Mouse (Mus musculus) telencephalon, adult 2 months (tissue): ENCODE results near the gene Trim40.
A peak's percentile ranks its signal among the peaks of the same experiment; 100 is the strongest.

Source experiments
- DNase-seq: peaks from one replicate; pipeline ENCODE4 v3.0.0-alpha.2; 2011; ENCODE audit warnings: low read depth, low spot score

Gene Trim40

GRCm38 (mm10) chr17:36840961-36841445 is 48.9 kb downstream of the Trim40 start:
- DNase-seq: no peak

DNA sequence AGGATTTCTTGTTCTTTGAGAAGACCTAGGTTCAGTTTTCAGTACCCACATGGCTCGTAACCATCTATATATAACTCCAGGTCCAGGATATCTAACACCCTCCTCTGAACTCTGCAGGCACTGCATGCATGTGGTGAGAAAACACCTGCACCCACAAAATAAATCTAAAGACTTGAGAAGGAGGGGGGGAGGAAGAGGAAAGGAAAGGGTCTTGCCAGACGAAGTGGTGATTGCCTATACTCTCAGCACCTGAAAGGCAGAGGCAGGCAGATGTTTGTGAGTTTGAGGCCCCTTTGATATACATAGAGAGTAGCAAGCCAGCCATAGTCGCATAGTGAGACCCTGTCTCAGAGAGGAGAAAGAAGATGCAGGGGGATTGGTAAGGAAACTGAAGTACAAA is 50.0 kb downstream of the Trim40 start:
- no peak for DNase-seq

DNA sequence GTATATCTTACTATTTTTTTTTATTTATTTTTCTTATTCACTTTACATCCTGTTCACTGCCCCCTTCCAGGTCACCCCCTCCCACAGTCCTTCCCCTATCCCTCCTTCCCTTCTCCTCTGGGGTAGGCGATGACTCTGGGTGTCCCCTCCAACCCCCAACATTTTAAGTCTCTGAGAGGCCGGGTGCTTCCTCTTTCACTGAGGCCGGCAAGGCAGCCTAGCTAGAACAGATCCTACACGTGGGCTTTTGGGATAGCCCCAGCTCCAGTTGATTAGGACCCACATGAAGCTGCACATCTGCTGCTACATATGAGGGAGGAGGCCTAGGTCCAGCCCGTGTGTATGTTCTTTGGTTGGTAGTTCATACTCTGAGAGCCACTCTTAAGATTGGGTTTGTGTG is 50.9 kb downstream of the Trim40 start:
- DNase-seq: no peak

- peak; percentile 95 for DNase-seq
Measured at GRCm38 (mm10) chr17:36836874-36837647, 52.9 kb downstream of the Trim40 start, which contains the start of gene Trim26. Gene Trim26 (plus strand): TSS chr17:36837134.

- DNase-seq: peak; percentile 6
Measured at GRCm38 (mm10) chr17:36836427-36836812, 53.5 kb downstream of the Trim40 start.

DNA sequence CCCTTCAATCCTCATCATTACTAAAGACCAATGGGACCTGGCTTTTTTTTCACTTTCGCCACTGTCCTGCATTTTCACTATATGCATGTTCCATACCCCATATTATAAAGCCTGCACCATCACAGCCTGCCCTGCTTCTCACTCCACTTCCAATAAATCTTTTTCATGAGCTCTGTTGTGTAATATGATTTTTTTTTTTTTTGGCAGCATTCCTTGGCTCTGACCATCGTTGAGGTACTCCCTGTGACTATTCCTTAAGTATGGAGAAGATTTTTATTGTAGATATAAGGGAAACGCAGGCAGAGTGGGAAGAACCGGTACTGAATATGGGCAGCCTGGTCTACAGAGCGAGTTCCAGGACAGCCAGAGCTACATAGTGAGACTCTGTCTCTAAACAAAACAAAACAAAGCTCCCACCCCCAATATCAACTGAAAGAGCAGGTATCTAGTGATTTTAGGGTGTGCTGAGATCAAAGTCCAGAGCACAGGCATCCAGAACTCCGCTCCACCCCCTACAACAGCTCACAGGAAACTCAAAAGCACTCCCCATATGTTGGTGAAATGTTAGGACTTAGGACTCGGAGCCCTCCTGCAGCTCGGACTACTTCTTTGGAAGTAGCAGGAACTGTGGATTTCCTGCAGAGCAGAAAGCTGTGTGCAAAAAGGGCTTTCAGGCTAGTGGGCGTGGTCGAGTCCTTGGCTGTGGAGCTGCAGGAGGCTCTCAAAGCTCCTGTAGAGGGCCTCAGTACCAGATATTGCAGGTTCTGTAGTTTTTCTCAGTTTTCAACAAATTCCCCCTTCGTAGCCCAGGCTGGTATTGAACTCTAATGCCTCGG is 54.1 kb downstream of the Trim40 start:
- DNase-seq: peak; percentile 29

DNA sequence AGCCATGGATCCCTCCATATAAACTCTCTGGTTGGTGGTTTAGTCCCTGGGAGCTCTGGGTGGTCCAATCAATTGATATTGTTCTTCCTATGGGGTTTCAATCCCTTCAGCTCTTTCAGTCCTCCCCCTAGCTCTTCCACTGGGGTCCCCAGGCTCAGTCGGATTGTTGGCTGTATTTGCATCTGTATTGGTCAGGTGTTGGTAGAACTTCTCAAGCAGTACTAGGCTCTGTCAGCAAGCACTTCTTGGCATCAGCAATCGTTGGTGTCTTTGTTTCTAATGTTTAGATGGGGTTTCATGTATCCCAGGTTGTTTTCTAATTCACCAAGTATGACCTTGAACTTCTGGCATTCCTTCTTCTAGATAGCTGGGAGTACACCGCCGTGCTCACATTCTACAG is 57.2 kb downstream of the Trim40 start:
- no peak for DNase-seq
